Comparison of ENCODE assay signal across 9 mouse cellular contexts in genomic region chr11:108857678-108858338, GRCm38 (mm10).
DNase-seq lines count a peak whose midpoint lies in the region; ATAC-seq lines count a peak whose summit lies in the region.
"Had no signal": no experiment of that assay in that cellular context is flagged by ENCODE, and none has a peak within 500 bp of the region (broad histone marks: within the 10 kb centered on the region; RNA-seq: fewer than 3 reads in every experiment).

No protein-coding gene starts in this region.

- H3K4me3 ChIP-seq in forebrain, embryonic 12.5 days (replicated peaks) = no peak overlapping the region
- H3K4me3 ChIP-seq: heart, embryonic 15.5 days had no signal

- H3K36me3 ChIP-seq in forebrain, embryonic 12.5 days (replicated peaks) = no peaks in the 10 kb centered on the region
- H3K36me3 ChIP-seq: heart, embryonic 15.5 days had no signal

- H3K27me3 ChIP-seq in forebrain, embryonic 12.5 days = no peaks in the 10 kb centered on the region
- H3K27me3 ChIP-seq: heart, embryonic 15.5 days had no signal

- intact Hi-C loops in left cerebral cortex, postnatal 4 days (cut with DNase I) = no loop called here

- H3K4me2 ChIP-seq in forebrain, embryonic 12.5 days = no peak overlapping the region
- H3K4me2 ChIP-seq: heart, embryonic 15.5 days had no signal

- no peaks in the 10 kb centered on the region for H3K9me3 ChIP-seq in forebrain, embryonic 12.5 days
- H3K9me3 ChIP-seq: heart, embryonic 15.5 days had no signal

- WGBS in forebrain, embryonic 12.5 days = 47% methylated on average over 7 of the region's 7 CpGs

- 0 out of 2 replicates have a peak overlapping the region, but pooled peaks have one; percentile 25 for H3K27ac ChIP-seq in forebrain, embryonic 12.5 days
- H3K27ac ChIP-seq: heart, embryonic 15.5 days had no signal

- ATAC-seq in forebrain, embryonic 12.5 days (ENCODE audit: low FRiP score) = 0 out of 2 replicates have a peak, but pooled peaks have one; percentile 41
- no peak for ATAC-seq in erythroid progenitor cell, adult 5-6 weeks (replicated peaks; ENCODE audit: low FRiP score, poor library complexity, severe bottlenecking)

- DNase-seq in left cerebral cortex, adult 11 months (ENCODE audit: low spot score) = peak; percentile 47
- no peak for DNase-seq in left cerebral cortex, postnatal 4 days
- peak; percentile 20 to 79 for DNase-seq in left cerebral cortex, adult 8-10 months (ENCODE audit: low spot score in 2 of 2)
- DNase-seq in mesoderm, embryonic 11.5 days (ENCODE audit: low read depth, low spot score) = peak; percentile 26
- no peak for DNase-seq in B cell, adult 2 months
- DNase-seq in urinary bladder, postnatal 10 days (ENCODE audit: low spot score) = no peak

- no peak overlapping the region for H3K9ac ChIP-seq in forebrain, embryonic 12.5 days
- H3K9ac ChIP-seq: heart, embryonic 15.5 days had no signal

- H3K4me1 ChIP-seq in forebrain, embryonic 12.5 days = peaks cover 24% of the 10 kb centered on the region

Comparison
In these comparisons a context has a peak if more than half of its experiments do, and no peak if none do; other contexts are left out.
1. DNase-seq: peak in left cerebral cortex, adult 11 months (single experiment), left cerebral cortex, adult 8-10 months (2 of 2) and mesoderm, embryonic 11.5 days (single experiment); none in left cerebral cortex, postnatal 4 days (single experiment), B cell, adult 2 months (0 of 2) and urinary bladder, postnatal 10 days (single experiment).